Mouse (Mus musculus): ENCODE measurements at regions not wholly inside any gene's neighbourhood (a gene's known extent, or its start where the extent isn't known, plus 50 kb on each side); places are given as distances from the start of the nearest gene placed in this dataset.

DNA sequence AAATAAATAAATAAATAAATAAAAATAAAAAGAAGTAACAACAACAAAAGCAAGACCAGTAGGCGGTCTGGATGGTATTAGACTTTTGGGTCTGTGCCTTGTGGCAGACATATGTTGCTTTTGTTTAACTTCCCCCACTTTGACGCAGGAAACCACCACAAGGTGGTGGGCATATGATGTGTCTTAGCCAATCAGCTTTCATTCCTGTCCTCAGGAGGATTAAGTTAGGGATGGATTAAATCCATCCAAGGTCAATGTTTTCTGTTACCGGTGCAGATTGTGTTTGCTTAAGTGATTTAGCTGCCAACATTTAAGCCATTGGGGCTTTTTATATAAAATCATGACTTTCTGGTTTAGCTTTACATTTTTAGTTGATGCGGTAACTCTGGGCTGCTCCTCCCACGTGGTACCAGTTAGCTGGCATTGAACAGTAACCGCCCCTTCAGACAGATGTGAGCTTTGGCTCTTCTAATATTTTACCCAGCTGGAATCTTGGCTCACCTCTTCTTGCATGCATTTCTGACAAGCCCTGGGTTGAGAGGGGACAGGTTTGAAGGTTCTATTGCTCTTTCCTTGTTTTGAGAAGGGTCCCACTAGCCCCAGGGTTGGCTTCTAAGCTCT is 121.0 kb upstream of the Xylt1 start:
- Histone ChIP-seq H3K9ac (ENCODE audit: low read length) (no peak overlapping the region), H3K27me3 (ENCODE audit: control insufficient read depth, insufficient read depth, low read length) (no peaks in the 10 kb centered on the region), H3K4me2 (ENCODE audit: low read depth, low read length, severe bottlenecking) (no peak overlapping the region), H3K4me3 (ENCODE audit: low read depth, low read length) (no peak overlapping the region), H3K4me1 (replicated peaks; ENCODE audit: control insufficient read depth, insufficient read depth, low read length) (no peaks in the 10 kb centered on the region), H3K9me3 (ENCODE audit: control insufficient read depth, low read length) (no peaks in the 10 kb centered on the region), H3K27ac (ENCODE audit: low read depth, low read length) (no peak overlapping the region), H3K36me3 (ENCODE audit: control insufficient read depth, insufficient read depth, low read length) (no peaks in the 10 kb centered on the region)
- no peak for ATAC-seq (replicated peaks; ENCODE audit: low FRiP score)
- DNase-seq (ENCODE audit: low spot score): no peak
- 73% methylated on average over 6 of the region's 6 CpGs for WGBS

DNA sequence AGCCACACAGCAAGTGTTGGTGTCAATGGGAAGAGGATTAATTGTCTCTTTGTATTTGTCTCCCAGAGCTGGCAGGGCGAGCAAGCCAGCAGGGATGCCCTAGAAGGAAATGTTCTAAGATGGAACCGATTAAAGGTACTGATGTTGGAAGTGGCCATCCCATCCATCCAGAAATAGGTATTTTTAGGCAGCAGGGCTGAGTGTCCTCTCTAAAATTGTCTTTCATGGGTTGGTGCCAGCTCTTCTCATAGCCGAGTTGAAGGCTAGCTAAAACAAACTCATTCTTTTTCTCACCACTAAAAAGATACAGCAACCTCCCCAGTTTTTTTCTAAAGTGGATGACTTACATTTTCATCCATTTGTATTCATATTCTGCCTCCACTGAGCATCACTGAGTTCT is 120.2 kb upstream of the Xylt1 start:
- no peaks in the 10 kb centered on the region for H3K9me3 ChIP-seq (ENCODE audit: control insufficient read depth, low read length)
- H3K4me2 ChIP-seq (ENCODE audit: low read depth, low read length, severe bottlenecking): no peak overlapping the region
- ATAC-seq (replicated peaks; ENCODE audit: low FRiP score) (no peak), DNase-seq (ENCODE audit: low spot score) (no peak)
- H3K9ac ChIP-seq (ENCODE audit: low read length): no peak overlapping the region
- no peak overlapping the region for H3K27ac ChIP-seq (ENCODE audit: low read depth, low read length)
- no peaks in the 10 kb centered on the region for H3K36me3 ChIP-seq (ENCODE audit: control insufficient read depth, insufficient read depth, low read length)
- no peak overlapping the region for H3K4me3 ChIP-seq (ENCODE audit: low read depth, low read length)
- WGBS: 69% methylated on average over 3 of the region's 3 CpGs
- H3K27me3 ChIP-seq (ENCODE audit: control insufficient read depth, insufficient read depth, low read length): no peaks in the 10 kb centered on the region
- H3K4me1 ChIP-seq (replicated peaks; ENCODE audit: control insufficient read depth, insufficient read depth, low read length): no peaks in the 10 kb centered on the region

DNA sequence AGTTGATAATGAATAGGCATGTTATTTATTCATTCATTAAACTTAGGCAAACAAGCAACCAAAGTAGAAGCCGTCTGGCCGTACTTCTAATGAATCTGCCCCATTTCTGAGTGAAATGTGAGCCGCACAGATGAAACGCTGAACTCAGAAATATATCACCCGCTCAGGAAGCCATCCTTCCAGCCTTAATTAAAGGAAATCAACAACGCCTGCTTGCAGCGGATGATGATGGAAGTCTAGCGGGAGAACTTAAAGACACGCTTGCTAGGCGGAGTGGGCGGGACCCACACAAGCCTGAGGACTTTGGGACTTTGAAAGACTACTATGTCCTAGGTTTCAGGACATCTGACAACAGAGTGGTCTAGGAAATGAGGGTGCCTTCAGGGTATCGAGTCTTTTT is 117.7 kb upstream of the Xylt1 start:
- 87% methylated on average over 12 of the region's 12 CpGs for WGBS
- H3K36me3 ChIP-seq (ENCODE audit: control insufficient read depth, insufficient read depth, low read length): no peaks in the 10 kb centered on the region
- H3K9ac ChIP-seq (ENCODE audit: low read length): no peak overlapping the region
- ATAC-seq (replicated peaks; ENCODE audit: low FRiP score) (no peak), DNase-seq (ENCODE audit: low spot score) (no peak)
- no peaks in the 10 kb centered on the region for H3K4me1 ChIP-seq (replicated peaks; ENCODE audit: control insufficient read depth, insufficient read depth, low read length)
- H3K27ac ChIP-seq (ENCODE audit: low read depth, low read length): no peak overlapping the region
- no peaks in the 10 kb centered on the region for H3K9me3 ChIP-seq (ENCODE audit: control insufficient read depth, low read length)
- no peak overlapping the region for H3K4me2 ChIP-seq (ENCODE audit: low read depth, low read length, severe bottlenecking)
- H3K27me3 ChIP-seq (ENCODE audit: control insufficient read depth, insufficient read depth, low read length): no peaks in the 10 kb centered on the region
- no peak overlapping the region for H3K4me3 ChIP-seq (ENCODE audit: low read depth, low read length)

DNA sequence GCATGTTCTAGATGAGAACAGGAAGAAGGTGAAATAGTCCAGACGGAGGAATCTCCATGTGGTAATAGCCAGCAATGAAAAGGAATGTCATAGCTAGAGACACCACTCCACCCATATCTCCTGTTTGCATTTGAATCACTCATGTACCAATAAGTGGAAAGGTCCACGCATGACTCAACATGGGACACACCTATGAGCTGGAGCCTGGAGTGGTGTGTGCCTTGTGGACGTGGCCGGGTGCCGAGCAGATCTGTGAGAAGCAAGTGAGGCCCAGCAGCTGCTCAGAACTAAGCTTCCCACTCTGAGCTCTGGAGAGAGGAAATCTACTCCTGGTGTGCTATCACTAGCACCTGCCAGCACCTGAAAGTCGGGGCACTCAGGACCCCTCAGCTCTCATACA is 116.4 kb upstream of the Xylt1 start:
- no peak overlapping the region for H3K9ac ChIP-seq (ENCODE audit: low read length)
- no peaks in the 10 kb centered on the region for H3K9me3 ChIP-seq (ENCODE audit: control insufficient read depth, low read length)
- H3K36me3 ChIP-seq (ENCODE audit: control insufficient read depth, insufficient read depth, low read length): no peaks in the 10 kb centered on the region
- H3K4me1 ChIP-seq (replicated peaks; ENCODE audit: control insufficient read depth, insufficient read depth, low read length): no peaks in the 10 kb centered on the region
- H3K27ac ChIP-seq (ENCODE audit: low read depth, low read length): no peak overlapping the region
- no peak overlapping the region for H3K4me2 ChIP-seq (ENCODE audit: low read depth, low read length, severe bottlenecking)
- DNase-seq (ENCODE audit: low spot score): no peak
- H3K4me3 ChIP-seq (ENCODE audit: low read depth, low read length): no peak overlapping the region
- WGBS: 92% methylated on average over 6 of the region's 6 CpGs
- no peak for ATAC-seq (replicated peaks; ENCODE audit: low FRiP score)
- no peaks in the 10 kb centered on the region for H3K27me3 ChIP-seq (ENCODE audit: control insufficient read depth, insufficient read depth, low read length)

DNA sequence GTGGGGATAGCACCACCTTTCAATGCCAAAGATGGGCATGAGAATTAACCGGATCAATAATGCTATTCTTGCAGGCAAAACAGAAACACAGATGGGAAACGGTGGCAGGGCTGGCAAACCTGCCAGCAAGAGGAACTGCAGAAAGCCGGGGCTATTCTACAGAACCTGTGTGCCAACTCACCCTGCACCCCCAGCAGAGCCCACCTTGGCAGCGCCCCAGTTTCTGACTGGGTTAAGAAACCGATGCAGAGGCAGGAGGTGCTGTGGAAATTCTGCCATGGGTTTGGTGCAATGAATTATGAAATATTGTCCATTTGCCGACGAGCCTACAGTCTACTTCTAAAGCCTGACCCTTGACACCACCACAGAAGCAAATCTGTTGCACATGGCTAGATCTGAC is 112.7 kb upstream of the Xylt1 start:
- ATAC-seq (replicated peaks; ENCODE audit: low FRiP score) (no peak), DNase-seq (ENCODE audit: low spot score) (no peak)
- no peaks in the 10 kb centered on the region for H3K4me1 ChIP-seq (replicated peaks; ENCODE audit: control insufficient read depth, insufficient read depth, low read length)
- WGBS: 93% methylated on average over 7 of the region's 7 CpGs
- no peak overlapping the region for H3K9ac ChIP-seq (ENCODE audit: low read length)
- H3K27ac ChIP-seq (ENCODE audit: low read depth, low read length): no peak overlapping the region
- H3K36me3 ChIP-seq (ENCODE audit: control insufficient read depth, insufficient read depth, low read length): no peaks in the 10 kb centered on the region
- no peaks in the 10 kb centered on the region for H3K27me3 ChIP-seq (ENCODE audit: control insufficient read depth, insufficient read depth, low read length)
- no peak overlapping the region for H3K4me3 ChIP-seq (ENCODE audit: low read depth, low read length)
- H3K4me2 ChIP-seq (ENCODE audit: low read depth, low read length, severe bottlenecking): no peak overlapping the region
- H3K9me3 ChIP-seq (ENCODE audit: control insufficient read depth, low read length): no peaks in the 10 kb centered on the region

DNA sequence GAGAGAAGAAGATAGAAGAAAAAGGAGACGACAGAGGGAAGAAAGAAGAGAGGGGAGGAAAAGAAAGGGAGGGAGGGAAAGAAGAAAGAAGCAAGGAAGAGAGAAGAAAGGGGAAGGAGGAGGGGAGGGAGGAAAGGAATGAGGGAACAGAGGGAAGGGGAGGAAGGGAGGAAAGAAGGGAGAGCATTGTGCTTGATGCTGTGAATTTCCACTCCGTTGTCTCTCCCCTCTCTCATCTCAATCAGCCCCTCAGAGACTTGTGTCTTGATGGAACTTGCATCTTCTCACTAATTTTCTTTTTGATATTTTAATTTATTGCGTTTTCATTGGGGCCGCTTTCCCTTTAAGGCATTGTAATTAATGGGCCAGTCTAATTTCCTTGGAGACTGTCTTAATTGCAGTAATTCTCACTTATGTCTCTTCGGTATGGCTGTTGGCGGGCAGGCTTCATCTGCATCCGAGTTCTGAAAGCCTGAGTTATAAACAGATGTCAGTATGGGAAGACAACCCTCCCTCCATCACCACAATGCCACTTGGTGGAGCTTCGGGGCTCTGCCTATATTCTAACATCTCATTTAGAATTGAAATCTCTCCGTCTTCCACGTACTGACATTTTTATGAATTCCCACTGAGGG is 111.4 kb upstream of the Xylt1 start:
- 83% methylated on average over 10 of the region's 10 CpGs for WGBS
- DNase-seq (ENCODE audit: low spot score): no peak

DNA sequence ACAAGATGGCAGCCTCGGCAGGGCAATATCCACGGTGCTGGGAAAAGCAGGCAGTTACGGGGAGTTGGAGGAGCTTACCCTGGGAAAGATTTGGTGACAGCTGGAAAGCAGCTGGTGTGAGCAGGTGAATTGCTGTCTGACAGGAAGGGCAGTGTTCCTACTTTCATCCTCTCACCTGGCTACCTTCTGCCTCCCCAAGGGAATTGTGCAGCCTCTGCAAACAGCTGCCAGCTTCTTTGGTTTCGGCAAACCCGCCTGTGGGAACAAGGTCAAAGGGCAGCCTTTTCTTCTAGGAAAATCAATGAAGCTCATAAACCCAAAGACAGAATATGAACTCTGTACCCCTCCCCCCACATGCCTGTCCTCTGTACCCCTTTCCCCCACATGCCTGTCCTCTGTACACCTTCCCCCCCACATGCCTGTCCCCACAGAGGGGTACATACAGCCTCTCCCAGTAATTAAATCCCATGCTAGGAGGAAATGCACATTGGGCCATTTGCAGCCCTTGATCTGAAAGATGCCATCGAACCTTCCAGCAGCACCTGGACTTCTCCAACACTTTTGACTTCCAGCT is 102.3 kb upstream of the Xylt1 start:
- Histone ChIP-seq H3K36me3 (ENCODE audit: control insufficient read depth, insufficient read depth, low read length) (no peaks in the 10 kb centered on the region), H3K27me3 (ENCODE audit: control insufficient read depth, insufficient read depth, low read length) (no peaks in the 10 kb centered on the region), H3K27ac (ENCODE audit: low read depth, low read length) (no peak overlapping the region), H3K9me3 (ENCODE audit: control insufficient read depth, low read length) (no peaks in the 10 kb centered on the region), H3K9ac (ENCODE audit: low read length) (no peak overlapping the region), H3K4me3 (ENCODE audit: low read depth, low read length) (no peak overlapping the region), H3K4me1 (replicated peaks; ENCODE audit: control insufficient read depth, insufficient read depth, low read length) (no peaks in the 10 kb centered on the region), H3K4me2 (ENCODE audit: low read depth, low read length, severe bottlenecking) (no peak overlapping the region)
- DNase-seq (ENCODE audit: low spot score) (no peak), ATAC-seq (replicated peaks; ENCODE audit: low FRiP score) (no peak)
- WGBS: 62% methylated on average over 6 of the region's 6 CpGs

More for the DNA sequence above, 111.4 kb upstream of the Xylt1 start:
- Histone ChIP-seq H3K27me3 (ENCODE audit: control insufficient read depth, insufficient read depth, low read length) (no peaks in the 10 kb centered on the region), H3K9ac (ENCODE audit: low read length) (no peak overlapping the region), H3K27ac (ENCODE audit: low read depth, low read length) (no peak overlapping the region), H3K4me2 (ENCODE audit: low read depth, low read length, severe bottlenecking) (no peak overlapping the region), H3K36me3 (ENCODE audit: control insufficient read depth, insufficient read depth, low read length) (no peaks in the 10 kb centered on the region), H3K4me1 (replicated peaks; ENCODE audit: control insufficient read depth, insufficient read depth, low read length) (no peaks in the 10 kb centered on the region), H3K9me3 (ENCODE audit: control insufficient read depth, low read length) (no peaks in the 10 kb centered on the region), H3K4me3 (ENCODE audit: low read depth, low read length) (no peak overlapping the region)
- no peak for ATAC-seq (replicated peaks; ENCODE audit: low FRiP score)

DNA sequence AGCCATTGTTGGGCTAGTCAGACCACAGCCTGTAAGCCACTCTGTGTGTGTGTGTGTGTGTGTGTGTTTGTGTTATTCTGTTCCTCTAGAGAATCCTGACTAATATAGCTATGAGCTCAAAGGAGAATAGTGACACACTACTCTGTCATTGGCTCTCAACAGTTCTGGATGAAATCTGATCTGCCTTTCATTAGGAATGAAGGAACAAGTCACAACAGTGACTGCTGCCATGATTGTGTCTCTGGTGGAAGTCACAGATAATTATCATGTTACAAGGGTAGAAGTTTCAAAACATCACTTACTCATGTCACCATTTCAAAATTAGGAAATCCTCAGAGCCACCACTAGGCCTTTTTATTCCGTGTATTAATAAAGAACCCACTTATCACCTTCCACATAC is 98.6 kb upstream of the Xylt1 start:
- 89% methylated on average over 1 of the region's 1 CpGs for WGBS
- Histone ChIP-seq H3K4me1 (replicated peaks; ENCODE audit: control insufficient read depth, insufficient read depth, low read length) (no peaks in the 10 kb centered on the region), H3K36me3 (ENCODE audit: control insufficient read depth, insufficient read depth, low read length) (no peaks in the 10 kb centered on the region), H3K9me3 (ENCODE audit: control insufficient read depth, low read length) (no peaks in the 10 kb centered on the region), H3K4me2 (ENCODE audit: low read depth, low read length, severe bottlenecking) (no peak overlapping the region), H3K4me3 (ENCODE audit: low read depth, low read length) (no peak overlapping the region), H3K27me3 (ENCODE audit: control insufficient read depth, insufficient read depth, low read length) (no peaks in the 10 kb centered on the region), H3K27ac (ENCODE audit: low read depth, low read length) (no peak overlapping the region), H3K9ac (ENCODE audit: low read length) (no peak overlapping the region)
- no peak for DNase-seq (ENCODE audit: low spot score)
- no peak for ATAC-seq (replicated peaks; ENCODE audit: low FRiP score)

DNA sequence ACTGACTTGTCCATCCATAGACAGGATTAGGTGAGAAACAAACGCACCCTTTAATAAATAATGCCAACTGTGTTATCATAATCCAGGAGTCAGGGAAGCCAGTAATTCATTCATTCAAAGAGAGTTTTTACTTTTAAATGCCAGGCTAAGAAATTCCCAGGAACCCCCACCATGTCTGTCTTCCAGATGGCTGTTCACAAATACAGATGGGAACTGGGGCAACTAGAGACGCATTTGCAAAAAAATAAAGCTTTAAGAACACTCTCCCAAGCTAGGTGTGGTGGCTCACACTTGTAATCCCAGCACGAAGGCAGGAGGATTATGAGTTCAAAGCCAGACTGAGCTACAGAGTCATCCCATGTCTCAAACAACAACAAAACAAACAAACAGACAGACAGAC is 95.6 kb upstream of the Xylt1 start:
- H3K27ac ChIP-seq (ENCODE audit: low read depth, low read length): no peak overlapping the region
- H3K9ac ChIP-seq (ENCODE audit: low read length): no peak overlapping the region
- H3K9me3 ChIP-seq (ENCODE audit: control insufficient read depth, low read length): no peaks in the 10 kb centered on the region
- no peaks in the 10 kb centered on the region for H3K36me3 ChIP-seq (ENCODE audit: control insufficient read depth, insufficient read depth, low read length)
- no peak overlapping the region for H3K4me3 ChIP-seq (ENCODE audit: low read depth, low read length)
- no peak for DNase-seq (ENCODE audit: low spot score)
- H3K4me1 ChIP-seq (replicated peaks; ENCODE audit: control insufficient read depth, insufficient read depth, low read length): no peaks in the 10 kb centered on the region
- no peak overlapping the region for H3K4me2 ChIP-seq (ENCODE audit: low read depth, low read length, severe bottlenecking)
- no peak for ATAC-seq (replicated peaks; ENCODE audit: low FRiP score)
- WGBS: 72% methylated on average over 3 of the region's 3 CpGs
- H3K27me3 ChIP-seq (ENCODE audit: control insufficient read depth, insufficient read depth, low read length): no peaks in the 10 kb centered on the region

All from forebrain, embryonic 11.5 days (tissue).